Mouse (Mus musculus) MEL (cell line): ENCODE results near the gene Cxcl10. TPM values are rescaled to one million over a fixed set of nuclear protein-coding genes. Genes with fewer than 3 reads are reported as not detected.
A peak's percentile ranks its signal among the peaks of the same experiment; 100 is the strongest.

Experiments
- DNase-seq: peaks from one replicate; pipeline ENCODE4 v3.0.0; 2011; ENCODE audit warnings: low read depth, low spot score
- H3K27ac ChIP-seq: 2 replicates; pipeline ENCODE4 v1.5.1; 2012; ENCODE audit warnings: low read depth, mild to moderate bottlenecking, control low read depth, low read length, moderate library complexity; ENCODE audit not compliant: control insufficient read depth
- H3K27me3 ChIP-seq, 2 experiments: fragments of 150-350 bp in 1 of 2; sonication (generic) in 1 of 2; 2 replicates each; pipeline ENCODE4 v1.6.1; 2012; ENCODE audit warnings: low read length in 2 of 2, mild to moderate bottlenecking in 2 of 2, improper control_type of control experiment in 1 of 2, moderate library complexity in 1 of 2; ENCODE audit not compliant: insufficient read depth in 2 of 2, control insufficient read depth in 1 of 2
- H3K36me3 ChIP-seq, 2 experiments: 2 replicates each; pipeline ENCODE4 v1.6.1; 2012 to 2014; ENCODE audit warnings: low read length in 2 of 2, improper control_type of control experiment in 1 of 2, inconsistent platforms in 1 of 2, mild to moderate bottlenecking in 1 of 2; ENCODE audit not compliant: insufficient read depth in 2 of 2, control insufficient read depth in 1 of 2
- H3K4me1 ChIP-seq, 2 experiments: fragments of 150-350 bp in 1 of 2; sonication (generic) in 1 of 2; 2 replicates each; pipeline ENCODE4 v1.6.1; 2012; ENCODE audit warnings: low read length in 2 of 2, improper control_type of control experiment in 1 of 2, mild to moderate bottlenecking in 1 of 2; ENCODE audit not compliant: insufficient read depth in 2 of 2, control insufficient read depth in 1 of 2
- H3K4me3 ChIP-seq, 2 experiments: fragments of 150-350 bp in 1 of 2; sonication (generic) in 1 of 2; 2 replicates each; pipeline ENCODE4 v1.5.1; 2012; ENCODE audit warnings: low read depth in 2 of 2, low read length in 2 of 2, mild to moderate bottlenecking in 2 of 2, moderate library complexity in 2 of 2, control low read depth in 1 of 2, improper control_type of control experiment in 1 of 2; ENCODE audit not compliant: control insufficient read depth in 1 of 2, insufficient read depth in 1 of 2
- H3K79me2 ChIP-seq: 2 replicates; pipeline ENCODE4 v1.6.1; 2012; ENCODE audit warnings: mild to moderate bottlenecking, low read length, moderate library complexity; ENCODE audit not compliant: control insufficient read depth, poor library complexity, insufficient read depth
- H3K9ac ChIP-seq: 2 replicates; pipeline ENCODE4 v1.6.1; 2012; ENCODE audit warnings: low read depth, mild to moderate bottlenecking, control low read depth, low read length, moderate library complexity; ENCODE audit not compliant: control insufficient read depth, poor library complexity, severe bottlenecking
- H3K9me3 ChIP-seq: fragments of 150-350 bp; sonication (generic); replicated peaks from 2 replicates; pipeline ENCODE4 v1.6.1; 2012; ENCODE audit warnings: mild to moderate bottlenecking, low read length, improper control_type of control experiment, moderate library complexity; ENCODE audit not compliant: insufficient read depth
- CHD1 ChIP-seq: IDR thresholded peaks from 2 replicates; pipeline ENCODE4 v1.6.1; 2012; ENCODE audit warnings: low read depth, mild to moderate bottlenecking, inconsistent platforms, low read length, improper control_type of control experiment
- CHD2 ChIP-seq: IDR thresholded peaks from 2 replicates; pipeline ENCODE4 v1.6.1; 2011; ENCODE audit warnings: low read length, improper control_type of control experiment
- CTCF ChIP-seq, 3 experiments: IDR thresholded peaks in 2 of 3; conservative IDR thresholded peaks in 1 of 3; 2 replicates each; pipeline ENCODE4 v1.5.1; 2011 to 2012; ENCODE audit warnings: low read length in 3 of 3, low read depth in 2 of 3, mild to moderate bottlenecking in 2 of 3, improper control_type of control experiment in 1 of 3, inconsistent platforms in 1 of 3, mixed read lengths in 1 of 3, moderate library complexity in 1 of 3; ENCODE audit not compliant: control insufficient read depth in 1 of 3, insufficient read depth in 1 of 3, poor library complexity in 1 of 3, severe bottlenecking in 1 of 3
- ELF1 ChIP-seq: IDR thresholded peaks from 2 replicates; pipeline ENCODE4 v1.6.1; 2014; ENCODE audit warnings: low read depth, mild to moderate bottlenecking, inconsistent platforms, low read length, improper control_type of control experiment, moderate library complexity
- EP300 ChIP-seq, 2 experiments: IDR thresholded peaks; 2 replicates each; pipeline ENCODE4 v1.6.1; 2011; ENCODE audit warnings: improper control_type of control experiment in 2 of 2, low read length in 2 of 2, low read depth in 1 of 2, mild to moderate bottlenecking in 1 of 2
- GABPA ChIP-seq: IDR thresholded peaks from 2 replicates; pipeline ENCODE4 v1.6.1; 2012; ENCODE audit warnings: low read depth, mild to moderate bottlenecking, inconsistent platforms, low read length, improper control_type of control experiment, moderate library complexity
- GATA1 ChIP-seq: IDR thresholded peaks from 2 replicates; pipeline ENCODE4 v1.6.1; 2011; ENCODE audit warnings: low read depth, low read length, improper control_type of control experiment
- JUND ChIP-seq: IDR thresholded peaks from 2 replicates; pipeline ENCODE4 v1.6.1; 2011; ENCODE audit warnings: low read depth, mild to moderate bottlenecking, improper control_type of control experiment, low read length
- MAFK ChIP-seq: IDR thresholded peaks from 2 replicates; pipeline ENCODE4 v1.6.1; 2011; ENCODE audit warnings: low read depth, mild to moderate bottlenecking, low read length, improper control_type of control experiment, borderline replicate concordance
- MAX ChIP-seq: IDR thresholded peaks from 2 replicates; pipeline ENCODE4 v1.6.1; 2011; ENCODE audit warnings: low read length, improper control_type of control experiment
- MAZ ChIP-seq: IDR thresholded peaks from 2 replicates; pipeline ENCODE4 v1.6.1; 2012; ENCODE audit warnings: low read depth, mild to moderate bottlenecking, inconsistent platforms, low read length, improper control_type of control experiment
- MXI1 ChIP-seq: IDR thresholded peaks from 2 replicates; pipeline ENCODE4 v1.6.1; 2011; ENCODE audit warnings: mild to moderate bottlenecking, low read depth, low read length, improper control_type of control experiment
- MYB ChIP-seq: IDR thresholded peaks from 2 replicates; pipeline ENCODE4 v1.6.1; 2011; ENCODE audit warnings: mild to moderate bottlenecking, low read depth, low read length, improper control_type of control experiment
- MYC ChIP-seq: IDR thresholded peaks from 2 replicates; pipeline ENCODE4 v1.6.1; 2011; ENCODE audit warnings: low read depth, mild to moderate bottlenecking, low read length, improper control_type of control experiment, moderate library complexity
- NELFE ChIP-seq: IDR thresholded peaks from 2 replicates; pipeline ENCODE4 v1.6.1; 2011; ENCODE audit warnings: low read depth, low read length, improper control_type of control experiment
- NRF1 ChIP-seq: IDR thresholded peaks from 2 replicates; pipeline ENCODE4 v1.6.1; 2014; ENCODE audit warnings: low read depth, mild to moderate bottlenecking, inconsistent platforms, low read length, improper control_type of control experiment, moderate library complexity; ENCODE audit not compliant: poor library complexity, insufficient read depth, severe bottlenecking
- POLR2A ChIP-seq, 2 experiments: IDR thresholded peaks; 2 replicates each; pipeline ENCODE4 v1.6.1; 2011 to 2012; ENCODE audit warnings: low read length in 2 of 2, mild to moderate bottlenecking in 2 of 2, control low read depth in 1 of 2, improper control_type of control experiment in 1 of 2, low read depth in 1 of 2, moderate library complexity in 1 of 2; ENCODE audit not compliant: control insufficient read depth in 1 of 2, insufficient read depth in 1 of 2, poor library complexity in 1 of 2
- POLR2AphosphoS2 ChIP-seq: IDR thresholded peaks from 2 replicates; pipeline ENCODE4 v1.6.1; 2011; ENCODE audit warnings: low read length, improper control_type of control experiment
- RAD21 ChIP-seq: IDR thresholded peaks from 2 replicates; pipeline ENCODE4 v1.6.1; 2011; ENCODE audit warnings: mild to moderate bottlenecking, low read depth, low read length, improper control_type of control experiment
- SIN3A ChIP-seq: IDR thresholded peaks from 2 replicates; pipeline ENCODE4 v1.6.1; 2012; ENCODE audit warnings: low read length, improper control_type of control experiment, inconsistent platforms
- TBP ChIP-seq: IDR thresholded peaks from 2 replicates; pipeline ENCODE4 v1.8.0; 2011; ENCODE audit warnings: low read depth, low read length, improper control_type of control experiment
- UBTF ChIP-seq: IDR thresholded peaks from 2 replicates; pipeline ENCODE4 v1.6.1; 2012; ENCODE audit warnings: low read depth, mild to moderate bottlenecking, inconsistent platforms, low read length, improper control_type of control experiment, moderate library complexity, borderline replicate concordance; ENCODE audit not compliant: insufficient read depth
- USF2 ChIP-seq, 2 experiments: IDR thresholded peaks; 2 replicates each; pipeline ENCODE4 v1.6.1; 2011 to 2012; ENCODE audit warnings: improper control_type of control experiment in 2 of 2, low read length in 2 of 2, borderline replicate concordance in 1 of 2, inconsistent platforms in 1 of 2, low read depth in 1 of 2, mild to moderate bottlenecking in 1 of 2; ENCODE audit not compliant: insufficient read depth in 1 of 2
- ZKSCAN1 ChIP-seq: IDR thresholded peaks from 2 replicates; pipeline ENCODE4 v1.6.1; 2012; ENCODE audit warnings: low read depth, mild to moderate bottlenecking, inconsistent platforms, low read length, improper control_type of control experiment, moderate library complexity
- ZMIZ1 ChIP-seq: IDR thresholded peaks from 2 replicates; pipeline ENCODE4 v1.6.1; 2012; ENCODE audit warnings: low read depth, mild to moderate bottlenecking, inconsistent platforms, low read length, improper control_type of control experiment, moderate library complexity
- polyA plus RNA-seq, 2 experiments: library from polyadenylated mRNA; stranded (reverse) in 1 of 2; unstranded in 1 of 2; fragments of >175 nt in 1 of 2; fragments of >200 nt in 1 of 2; gene quantifications; 2 replicates each; pipeline versions ENCODE4 v1.2.1 to v1.2.4; 2012; ENCODE audit warnings: low replicate concordance in 2 of 2, low read depth in 1 of 2; ENCODE audit not compliant: insufficient read length in 2 of 2, insufficient read depth in 1 of 2, missing spikeins in 1 of 2
- total RNA-seq: library from RNA; depleted of rRNA; stranded (reverse); fragments of 300-350 nt; gene quantifications from 2 replicates; pipeline ENCODE4 v1.2.3, GENCODE M21; 2012

The Cxcl10 gene
- total and polyA plus RNA-seq, 3 experiments: 0.11 TPM; not detected in 2

GRCm38 (mm10) chr5:92327929-92328328 lies 20.8 kb downstream of the Cxcl10 start, which contains the start of gene Cxcl9:
TSS of gene Cxcl9 (minus strand) at chr5:92328079.
- H3K9me3 ChIP-seq: no peaks in the 10 kb centered on the region
- TF ChIP-seq POLR2A (IDR thresholded peaks at IDR 0.05; ENCODE audit: control insufficient read depth in 1 of 2, insufficient read depth in 1 of 2, low read depth in 1 of 2, low read length in 2 of 2, poor library complexity in 1 of 2) (no peak), MYC (no peak), CTCF (IDR thresholded peaks at IDR 0.05 in 2 of 3, conservative IDR thresholded peaks at IDR 0.05 in 1 of 3; ENCODE audit: control insufficient read depth in 1 of 3, insufficient read depth in 1 of 3, low read depth in 2 of 3, low read length in 3 of 3, poor library complexity in 1 of 3, severe bottlenecking in 1 of 3) (no peak), ZKSCAN1 (no peak), MAZ (no peak), MAFK (no peak)
- H3K9ac ChIP-seq: no peak within 1 kb of the TSS
- peaks cover 0 to 14% of the 10 kb centered on the region in 2 experiments; a peak in 3 of 4 replicates for H3K4me1 ChIP-seq
- H3K27ac ChIP-seq: no peak within 1 kb of the TSS
- peaks cover 0 to 2% of the 10 kb centered on the region in 2 experiments; a peak in 1 of 4 replicates for H3K36me3 ChIP-seq
- no peak for DNase-seq
- peaks cover 0 to 7% of the 10 kb centered on the region in 2 experiments; a peak in 3 of 4 replicates for H3K27me3 ChIP-seq
- no peaks in the 10 kb centered on the region for H3K79me2 ChIP-seq
- H3K4me3 ChIP-seq: no peak within 1 kb of the TSS

GRCm38 (mm10) chr5:92327367-92327766 lies 21.3 kb downstream of the Cxcl10 start:
- H3K4me3 ChIP-seq: no peak overlapping the region

GRCm38 (mm10) chr5:92323264-92323663 lies 25.4 kb downstream of the Cxcl10 start:
- peak; percentile 21 for DNase-seq
- H3K4me3 ChIP-seq: no peak overlapping the region
- TF ChIP-seq GATA1 (no peak), MAFK (no peak), ZMIZ1 (no peak), CTCF (IDR thresholded peaks at IDR 0.05 in 2 of 3, conservative IDR thresholded peaks at IDR 0.05 in 1 of 3; ENCODE audit: control insufficient read depth in 1 of 3, insufficient read depth in 1 of 3, low read depth in 2 of 3, low read length in 3 of 3, poor library complexity in 1 of 3, severe bottlenecking in 1 of 3) (no peak), RAD21 (no peak), POLR2AphosphoS2 (no peak), SIN3A (no peak), CHD1 (no peak), NELFE (no peak), UBTF (no peak), CHD2 (no peak), MXI1 (no peak), JUND (no peak), EP300 (IDR thresholded peaks at IDR 0.05; ENCODE audit: low read depth in 1 of 2, low read length in 2 of 2) (no peak), ELF1 (no peak), TBP (no peak), NRF1 (no peak)
- H3K9me3 ChIP-seq: no peaks in the 10 kb centered on the region
- H3K79me2 ChIP-seq: no peaks in the 10 kb centered on the region
- H3K27me3 ChIP-seq: peaks cover 1 to 5% of the 10 kb centered on the region in 2 experiments; a peak in 2 of 4 replicates
- H3K36me3 ChIP-seq: no peaks in the 10 kb centered on the region
- H3K4me1 ChIP-seq: peaks cover 0 to 4% of the 10 kb centered on the region in 2 experiments; a peak in 1 of 4 replicates
- no peak overlapping the region for H3K27ac ChIP-seq
- H3K9ac ChIP-seq: no peak overlapping the region

More at GRCm38 (mm10) chr5:92327367-92327766, 21.3 kb downstream of the Cxcl10 start:
- Histone ChIP-seq H3K9me3 (no peaks in the 10 kb centered on the region), H3K27ac (no peak overlapping the region), H3K27me3 (peaks cover 0 to 7% of the 10 kb centered on the region in 2 experiments; a peak in 3 of 4 replicates), H3K9ac (no peak overlapping the region), H3K79me2 (no peaks in the 10 kb centered on the region), H3K4me1 (peaks cover 0 to 11% of the 10 kb centered on the region in 2 experiments; a peak in 3 of 4 replicates), H3K36me3 (peaks cover 0 to 2% of the 10 kb centered on the region in 2 experiments; a peak in 1 of 4 replicates)
- no peak for TF ChIP-seq ELF1
- TF ChIP-seq MYC: no peak
- TF ChIP-seq NRF1: no peak
- TF ChIP-seq MAX: no peak
- no peak for TF ChIP-seq EP300 (IDR thresholded peaks at IDR 0.05; ENCODE audit: low read depth in 1 of 2, low read length in 2 of 2)
- TF ChIP-seq GABPA: no peak
- no peak for TF ChIP-seq MYB
- TF ChIP-seq CTCF (IDR thresholded peaks at IDR 0.05 in 2 of 3, conservative IDR thresholded peaks at IDR 0.05 in 1 of 3; ENCODE audit: control insufficient read depth in 1 of 3, insufficient read depth in 1 of 3, low read depth in 2 of 3, low read length in 3 of 3, poor library complexity in 1 of 3, severe bottlenecking in 1 of 3): no peak
- no peak for TF ChIP-seq TBP
- TF ChIP-seq USF2 (IDR thresholded peaks at IDR 0.05; ENCODE audit: borderline replicate concordance in 1 of 2, insufficient read depth in 1 of 2, low read depth in 1 of 2, low read length in 2 of 2): no peak
- DNase-seq: no peak
